Mouse (Mus musculus): ENCODE data around the gene Gm17657.

GRCm38 (mm10) chr17:29485336-29486233, 63.9 kb downstream of the Gm17657 start:
- TF ChIP-seq CTCF (IDR thresholded peaks at IDR 0.05; ENCODE audit: extremely low read depth, insufficient read length, insufficient replicate concordance, low read depth, low read length) (no peak), POLR2A (IDR thresholded peaks at IDR 0.05; ENCODE audit: low read depth, low read length) (no peak)
